Mouse (Mus musculus) small intestine, adult 2 months (tissue): Measurements from ENCODE around the gene Gm20388. TPM values are rescaled to one million over a fixed set of nuclear protein-coding genes. Genes with fewer than 3 reads are reported as not detected.

ENCODE experiments used
- H3K27ac ChIP-seq: fragments of 200-500 bp; 2 replicates; pipeline ENCODE4 v1.5.1; 2012; ENCODE audit warnings: low read depth, low read length, control low read depth, inconsistent platforms; ENCODE audit not compliant: insufficient read depth
- H3K27me3 ChIP-seq: fragments of 200-500 bp; 2 replicates; pipeline ENCODE4 v1.6.1; 2012; ENCODE audit warnings: mild to moderate bottlenecking, moderate library complexity, low read length, inconsistent platforms; ENCODE audit not compliant: control insufficient read depth, insufficient read depth
- H3K36me3 ChIP-seq: fragments of 200-500 bp; 2 replicates; pipeline ENCODE4 v1.6.1; 2012; ENCODE audit warnings: mild to moderate bottlenecking, low read length, control low read depth, inconsistent platforms; ENCODE audit not compliant: control insufficient read depth, insufficient read depth
- H3K4me1 ChIP-seq: fragments of 200-500 bp; 2 replicates; pipeline ENCODE4 v1.6.1; 2012; ENCODE audit warnings: low read length, inconsistent platforms, mixed read lengths; ENCODE audit not compliant: control insufficient read depth, insufficient read depth, insufficient read length
- H3K4me3 ChIP-seq: fragments of 200-500 bp; 2 replicates; pipeline ENCODE4 v1.5.1; 2012; ENCODE audit warnings: low read depth, mild to moderate bottlenecking, control low read depth, inconsistent platforms, low read length, moderate library complexity
- CTCF ChIP-seq: fragments of 200-500 bp; IDR thresholded peaks from 2 replicates; pipeline ENCODE4 v1.5.1; 2012; ENCODE audit warnings: low read depth, mild to moderate bottlenecking, control low read depth, inconsistent platforms, low read length, moderate library complexity, mixed read lengths; ENCODE audit not compliant: insufficient replicate concordance, insufficient read length; ENCODE audit errors: extremely low read depth
- POLR2A ChIP-seq: fragments of 200-500 bp; IDR thresholded peaks from 2 replicates; pipeline ENCODE4 v1.6.1; 2012; ENCODE audit warnings: low read depth, mild to moderate bottlenecking, control low read depth, inconsistent platforms, low read length, moderate library complexity
- WGBS: fragments of 180-500 bp; shearing (Covaris S2); methylation state at CpG from one replicate; pipeline ENCODE4 v1.1.7; 2018; 5-methylcytosine and 5-hydroxymethylcytosine counted together
- polyA plus RNA-seq: library from polyadenylated mRNA; depleted of rRNA; stranded (reverse); fragments of >200 nt; gene quantifications from 2 replicates; pipeline ENCODE4 v1.2.3, GENCODE M21; 2012

The Gm20388 gene
- polyA plus RNA-seq, 1 experiment: 37.3 TPM

DNA sequence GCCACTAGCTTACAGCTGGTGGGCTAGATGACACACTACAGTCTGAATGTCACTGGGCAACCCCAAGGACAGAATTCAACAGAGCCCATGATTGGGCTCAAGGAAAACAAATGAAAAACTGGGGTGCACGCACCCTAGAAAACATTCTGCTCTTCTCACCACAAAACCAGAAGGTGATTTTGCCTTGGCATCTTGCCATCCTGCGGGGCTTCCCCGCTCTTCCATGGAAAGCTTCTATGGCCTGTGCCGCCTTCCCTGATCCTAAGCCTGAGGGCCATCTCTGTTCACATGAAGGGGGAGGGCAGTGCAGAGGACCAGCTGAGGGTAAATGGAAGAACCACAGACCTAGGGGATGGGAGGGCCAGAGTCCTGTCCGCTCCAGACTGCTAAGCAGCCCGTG is 2957.3 kb downstream of the Gm20388 start:
- WGBS: 72% methylated on average over 6 of the region's 6 CpGs
- H3K27me3 ChIP-seq: no peaks in the 10 kb centered on the region
- no peak for TF ChIP-seq CTCF
- no peak for TF ChIP-seq POLR2A

DNA sequence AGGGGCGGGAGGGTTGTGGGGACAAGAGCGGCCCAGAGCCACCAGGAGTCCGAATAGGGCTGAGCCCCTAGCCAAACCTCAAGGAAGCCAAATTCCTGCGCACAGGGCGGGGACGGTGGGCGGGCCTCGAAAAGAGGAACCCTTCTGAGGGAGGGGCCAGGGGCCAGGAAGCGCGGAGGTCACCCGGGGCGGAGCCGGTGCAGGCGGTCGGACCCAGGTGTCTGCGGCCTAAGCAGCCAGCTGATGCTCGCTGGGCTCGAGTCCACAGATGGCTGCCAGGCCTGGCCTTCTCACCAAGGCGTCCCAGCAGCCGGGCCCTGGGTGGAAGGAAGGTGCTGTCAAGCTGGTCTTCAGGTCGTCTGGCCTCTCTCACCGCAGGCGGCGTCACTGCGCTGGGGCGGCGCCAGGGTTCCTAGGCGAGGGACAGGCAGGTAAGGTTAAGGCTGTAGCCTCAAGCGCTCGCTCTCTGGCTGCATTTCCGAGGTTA is 2959.8 kb downstream of the Gm20388 start:
- no peak for TF ChIP-seq CTCF
- Histone ChIP-seq H3K27ac (no peak overlapping the region), H3K36me3 (no peaks in the 10 kb centered on the region), H3K4me1 (peaks cover 8% of the 10 kb centered on the region), H3K27me3 (no peaks in the 10 kb centered on the region), H3K4me3 (peak overlapping the region; percentile 62)
- 20% methylated on average over 31 of the region's 31 CpGs for WGBS

More for the DNA sequence above, 2957.3 kb downstream of the Gm20388 start:
- H3K4me3 ChIP-seq: no peak overlapping the region
- H3K36me3 ChIP-seq: no peaks in the 10 kb centered on the region
- peaks cover 8% of the 10 kb centered on the region for H3K4me1 ChIP-seq
- H3K27ac ChIP-seq: no peak overlapping the region

DNA sequence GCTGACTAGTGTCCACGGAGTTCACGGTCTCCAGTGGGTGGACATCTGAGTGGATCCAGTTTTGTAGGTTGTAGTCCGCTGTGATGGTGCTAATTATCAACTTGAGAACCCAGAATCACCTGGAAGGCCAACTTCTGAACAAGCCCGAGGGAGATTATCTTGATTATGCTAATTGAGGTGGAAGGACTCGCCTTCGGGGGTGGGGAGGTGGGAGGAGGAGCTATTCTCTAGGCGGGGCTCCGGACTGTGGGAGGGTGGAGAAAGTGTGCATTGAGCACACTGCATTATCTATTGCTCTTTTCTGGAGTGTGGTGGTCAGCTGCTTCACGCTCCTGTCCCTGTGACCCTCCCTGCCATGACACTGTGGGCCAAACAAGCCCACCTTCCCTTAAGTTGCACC is 2961.0 kb downstream of the Gm20388 start:
- H3K4me1 ChIP-seq: peaks cover 8% of the 10 kb centered on the region
- H3K4me3 ChIP-seq: peak overlapping the region; percentile 31; the same call in 1 of the 2 replicates
- no peak overlapping the region for H3K27ac ChIP-seq
- WGBS: 39% methylated on average over 9 of the region's 9 CpGs
- no peaks in the 10 kb centered on the region for H3K27me3 ChIP-seq
- TF ChIP-seq CTCF (no peak), POLR2A (no peak)
- no peaks in the 10 kb centered on the region for H3K36me3 ChIP-seq

DNA sequence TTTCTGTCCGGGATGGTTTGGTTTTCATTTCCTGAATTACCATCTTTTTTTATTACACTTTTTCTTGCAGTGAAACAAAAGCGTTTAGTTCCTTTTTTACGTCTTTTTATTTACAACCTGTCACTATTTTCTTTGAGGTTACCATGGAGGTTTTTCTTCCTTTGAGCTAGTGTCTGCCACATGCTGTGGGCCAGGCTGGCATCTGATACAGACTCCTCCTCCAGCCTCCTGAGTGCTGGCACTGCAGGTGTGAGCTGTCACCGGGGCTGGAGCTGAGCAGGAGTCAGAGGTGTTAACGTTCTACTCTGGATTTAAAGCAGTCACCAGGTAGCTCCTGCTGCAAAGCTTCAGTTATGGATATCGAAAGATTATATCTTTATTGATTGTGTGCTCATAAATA is 2962.5 kb downstream of the Gm20388 start:
- peaks cover 8% of the 10 kb centered on the region for H3K4me1 ChIP-seq
- no peaks in the 10 kb centered on the region for H3K36me3 ChIP-seq
- no peaks in the 10 kb centered on the region for H3K27me3 ChIP-seq
- no peak overlapping the region for H3K4me3 ChIP-seq
- no peak overlapping the region for H3K27ac ChIP-seq
- TF ChIP-seq CTCF (no peak), POLR2A (no peak)
- WGBS: 30% methylated on average over 6 of the region's 6 CpGs

DNA sequence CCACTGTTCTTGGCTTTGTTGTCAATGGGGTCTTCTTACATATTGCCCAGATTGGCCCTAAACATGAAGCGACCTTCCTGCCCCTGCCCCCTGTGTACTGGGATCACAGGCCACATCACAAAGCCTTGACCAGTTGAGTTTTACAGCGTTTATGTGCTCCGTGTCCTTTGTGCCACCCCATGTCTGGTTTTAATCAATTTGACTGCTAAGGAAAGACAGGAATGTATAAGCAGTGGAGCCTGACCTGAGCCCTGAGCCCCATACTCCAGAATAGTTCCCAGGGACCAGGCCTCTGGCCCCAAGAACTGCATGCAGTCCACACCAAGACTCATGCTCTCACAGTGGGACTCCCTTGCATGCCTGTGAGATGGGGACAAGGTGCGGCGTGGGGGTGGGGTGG is 2964.5 kb downstream of the Gm20388 start:
- 66% methylated on average over 5 of the region's 5 CpGs for WGBS
- no peaks in the 10 kb centered on the region for H3K36me3 ChIP-seq
- peaks cover 4% of the 10 kb centered on the region; the same call in 1 of the 2 replicates for H3K4me1 ChIP-seq
- no peak overlapping the region for H3K4me3 ChIP-seq
- TF ChIP-seq CTCF (no peak), POLR2A (no peak)
- H3K27ac ChIP-seq: no peak overlapping the region
- H3K27me3 ChIP-seq: no peaks in the 10 kb centered on the region

GRCm38 (mm10) chr8:122878231-122878630 is 2967.6 kb downstream of the Gm20388 start:
- Histone ChIP-seq H3K27me3 (no peaks in the 10 kb centered on the region), H3K4me3 (no peak overlapping the region), H3K36me3 (peaks cover 8% of the 10 kb centered on the region), H3K4me1 (no peaks in the 10 kb centered on the region), H3K27ac (no peak overlapping the region)
- WGBS: 79% methylated on average over 3 of the region's 3 CpGs
- TF ChIP-seq CTCF (no peak), POLR2A (no peak)

DNA sequence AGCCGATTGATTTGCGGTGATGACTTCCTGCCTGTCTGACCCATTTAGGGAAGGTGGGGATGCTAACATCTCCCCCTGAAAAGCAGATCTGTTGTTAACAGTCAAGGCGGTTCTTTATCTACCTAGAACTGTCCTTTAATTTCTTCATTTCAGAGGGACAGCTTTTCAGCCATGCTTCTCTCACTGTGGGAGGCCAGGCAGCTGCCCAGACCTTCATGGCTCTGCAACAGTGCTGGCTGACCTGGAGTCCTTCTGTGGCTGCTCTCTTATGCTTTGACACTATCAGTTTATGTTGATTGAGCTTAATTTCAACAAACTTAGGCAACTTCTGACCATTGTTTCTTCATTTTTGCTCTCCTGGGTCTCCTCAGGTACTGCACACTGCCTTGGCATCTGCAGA is 2969.7 kb downstream of the Gm20388 start:
- Histone ChIP-seq H3K27ac (no peak overlapping the region), H3K4me3 (no peak overlapping the region), H3K4me1 (no peaks in the 10 kb centered on the region), H3K36me3 (peaks cover 27% of the 10 kb centered on the region), H3K27me3 (no peaks in the 10 kb centered on the region)
- 49% methylated on average over 3 of the region's 3 CpGs for WGBS
- no peak for TF ChIP-seq CTCF
- no peak for TF ChIP-seq POLR2A
